Mouse (Mus musculus): ENCODE results near the gene Ube2h.

Ube2h gene

DNA sequence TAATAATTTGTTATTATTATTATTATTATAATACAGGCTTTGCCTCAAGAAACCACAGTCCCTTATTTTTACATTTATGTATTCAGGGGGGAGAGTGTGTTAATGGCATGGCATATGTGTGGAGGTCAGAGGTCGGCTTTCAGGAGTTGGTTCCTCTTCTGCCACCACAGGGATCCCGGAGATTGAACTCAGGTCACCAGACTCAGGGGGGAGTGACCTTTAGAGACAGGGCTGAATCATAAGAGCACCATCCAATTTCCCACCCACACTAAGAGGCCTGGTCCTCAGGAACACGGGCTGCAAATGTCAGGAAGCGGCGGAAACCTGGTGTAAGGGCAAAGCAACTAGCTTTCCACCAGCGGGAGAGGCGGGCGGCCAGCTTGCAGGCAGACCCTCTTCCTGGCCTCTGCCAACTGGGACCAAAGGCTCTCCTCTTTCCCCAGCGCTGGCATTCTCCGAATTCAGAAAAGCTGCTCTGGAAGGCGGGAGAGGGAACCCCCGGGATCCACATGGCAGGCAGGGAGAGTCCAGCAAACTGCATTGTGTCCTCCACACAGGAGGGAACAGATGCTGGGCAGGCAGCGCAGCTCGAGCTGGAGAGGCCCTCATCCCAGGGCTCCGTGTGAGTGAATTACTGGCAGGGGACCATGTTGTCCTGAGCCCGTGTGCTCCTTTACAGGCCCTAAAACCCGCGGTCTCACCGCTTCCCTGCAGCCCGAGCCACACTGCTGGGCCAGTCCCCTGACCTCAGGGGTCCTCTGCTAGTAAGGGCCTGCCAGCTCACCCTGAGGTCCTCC lies 99.8 kb downstream of the Ube2h start:
- peak; percentile 36 to 37 for DNase-seq (ENCODE audit: low spot score in 2 of 2)

DNA sequence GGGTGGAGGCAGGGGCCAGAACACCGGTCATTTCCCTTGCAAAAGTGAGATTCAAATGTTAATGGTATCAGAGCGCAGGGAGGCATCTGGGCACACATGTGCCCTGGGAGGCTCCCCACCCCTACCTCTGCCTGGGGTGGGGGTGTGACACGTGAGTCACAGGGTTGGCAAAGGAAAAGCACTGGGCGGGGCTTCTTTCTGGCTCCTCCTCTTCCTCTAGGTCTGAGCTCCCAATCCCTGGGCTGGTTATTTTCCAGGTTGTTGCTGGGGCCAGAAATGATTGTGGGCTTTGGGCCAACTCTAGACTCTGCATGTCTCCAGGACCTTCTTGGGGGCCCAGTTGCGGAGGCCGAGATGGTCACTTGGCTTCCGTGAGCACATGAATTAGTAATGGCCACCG lies 108.2 kb downstream of the Ube2h start:
- DNase-seq (ENCODE audit: low spot score in 2 of 2) = no peak

DNA sequence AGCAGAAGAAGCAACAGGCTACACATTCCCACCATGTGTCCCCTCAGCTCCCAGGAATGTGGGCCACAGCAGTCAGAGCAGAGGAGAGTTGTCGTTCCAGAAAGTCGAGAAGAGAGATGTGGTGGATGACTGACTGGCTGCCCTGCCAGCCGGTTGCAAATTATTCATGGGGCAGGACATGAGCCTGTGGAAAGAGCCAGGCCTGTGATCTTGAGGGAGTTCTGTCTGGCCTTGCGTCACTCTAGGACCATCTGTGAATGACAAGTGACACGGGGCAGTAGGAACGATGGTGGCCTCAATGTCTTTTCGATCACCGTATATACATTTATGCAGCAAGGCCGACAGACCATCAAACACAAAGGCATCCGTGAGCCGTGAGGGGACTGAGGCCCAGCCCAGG lies 108.7 kb downstream of the Ube2h start:
- DNase-seq (ENCODE audit: low spot score in 2 of 2) = no peak

DNA sequence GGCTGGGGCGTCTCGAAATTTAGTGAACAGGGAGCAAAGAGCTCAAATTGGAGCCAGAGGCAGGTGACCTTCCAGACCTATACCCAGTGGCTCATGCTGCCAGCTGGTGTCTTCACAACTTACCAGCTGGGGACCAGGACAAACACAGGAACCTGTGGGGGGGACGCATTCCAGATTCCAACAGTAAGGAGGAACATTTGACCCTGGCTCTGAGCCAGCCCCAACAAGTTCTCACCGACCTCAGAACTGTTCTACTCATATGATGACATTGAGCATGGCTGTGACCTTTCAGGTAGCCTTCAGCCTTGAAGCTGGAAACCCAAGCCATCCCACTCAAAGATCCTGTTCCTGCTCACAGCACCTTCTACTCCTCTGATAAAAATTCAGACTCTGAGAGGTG lies 120.7 kb downstream of the Ube2h start:
- DNase-seq (ENCODE audit: low spot score in 2 of 2) = no peak

DNA sequence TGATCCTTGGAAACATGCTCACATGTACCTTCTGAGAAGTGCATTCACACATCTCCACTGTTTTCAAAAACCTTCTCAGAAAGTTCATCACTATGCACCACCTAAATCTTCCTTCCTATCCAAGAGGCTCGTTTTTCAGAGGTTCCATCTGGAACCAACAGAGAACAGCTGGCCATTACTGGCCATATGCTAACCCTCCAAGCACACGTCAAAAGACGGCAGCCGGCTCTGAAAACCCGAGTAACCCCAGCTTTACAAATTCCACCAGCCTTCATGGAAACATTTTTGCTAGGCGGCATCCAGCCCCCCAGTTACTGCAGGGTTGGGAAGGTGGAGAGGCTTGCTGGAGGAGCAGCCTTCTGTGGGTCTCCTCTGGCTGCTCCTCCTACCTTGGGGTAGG lies 122.3 kb downstream of the Ube2h start:
- no peak for DNase-seq (ENCODE audit: low spot score in 2 of 2)

DNA sequence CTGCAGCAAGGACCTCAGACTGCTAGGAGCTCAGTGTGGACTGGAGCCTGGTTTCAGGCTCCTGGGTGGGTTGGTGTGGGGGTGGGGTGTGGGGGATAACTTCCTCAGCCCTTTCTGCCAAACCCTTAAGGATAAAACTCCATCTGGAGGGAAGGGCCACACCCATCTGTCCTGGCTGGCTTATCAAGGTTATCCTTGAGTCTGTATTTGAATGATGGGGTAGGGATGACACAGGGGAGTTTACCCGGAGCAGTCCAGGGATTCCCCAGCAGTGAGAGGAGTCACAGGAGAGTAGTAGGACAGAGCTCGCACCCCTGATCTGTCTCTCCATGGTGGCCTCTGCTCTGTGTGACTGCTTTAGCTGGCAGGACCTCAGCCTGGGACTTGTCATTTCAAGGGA lies 124.0 kb downstream of the Ube2h start:
- no peak for DNase-seq (ENCODE audit: low spot score in 2 of 2)

DNA sequence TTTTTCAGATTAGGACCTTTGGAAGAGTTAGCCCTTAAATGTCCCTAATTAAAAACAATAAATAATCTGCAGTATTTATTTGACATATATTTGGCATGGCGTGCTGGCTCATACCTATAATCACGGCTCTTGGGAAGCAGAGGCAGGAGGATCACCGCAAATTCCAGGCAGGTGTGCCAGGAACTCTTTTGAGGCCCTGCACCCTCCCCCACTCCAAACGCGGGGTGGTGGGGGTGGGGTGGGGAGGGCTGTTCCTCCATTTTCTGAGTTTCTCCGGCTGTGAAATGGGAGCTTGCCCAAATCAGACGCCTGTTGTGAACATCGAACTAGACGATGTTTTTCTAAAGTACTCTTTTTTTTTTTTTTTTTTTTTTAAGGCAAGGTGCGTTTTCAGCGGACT lies 125.3 kb downstream of the Ube2h start:
- no peak for DNase-seq (ENCODE audit: low spot score in 2 of 2)

DNA sequence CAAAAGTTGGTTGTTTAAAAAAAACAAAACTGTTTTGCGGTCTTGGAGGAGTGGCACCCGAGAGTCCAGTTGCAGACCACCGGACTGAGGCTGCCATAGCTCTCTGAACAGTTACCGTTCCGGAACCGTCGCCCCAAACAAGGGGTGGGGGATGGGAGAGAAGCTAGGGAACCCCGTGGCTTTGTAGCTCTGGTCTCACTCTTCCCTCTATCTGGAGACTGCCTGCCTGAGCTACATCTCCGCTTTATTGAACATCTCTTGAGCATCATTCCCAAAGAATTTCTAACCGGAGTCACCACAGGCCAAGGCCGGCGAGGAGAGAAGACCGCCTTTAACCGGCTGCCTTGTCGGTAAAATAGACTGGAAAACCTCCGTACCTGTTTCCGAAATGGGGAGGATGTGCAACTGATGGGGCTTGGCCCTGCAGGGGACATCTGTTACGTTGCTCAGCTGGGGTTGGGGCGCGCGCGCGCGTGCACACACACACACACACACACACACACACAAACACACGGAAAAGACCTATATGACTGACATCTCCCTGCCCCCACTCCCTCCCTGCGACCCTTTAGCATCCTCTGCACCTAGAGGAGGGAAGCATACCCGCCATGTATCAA lies 126.2 kb downstream of the Ube2h start:
- no peak for DNase-seq (ENCODE audit: low spot score in 2 of 2)

DNA sequence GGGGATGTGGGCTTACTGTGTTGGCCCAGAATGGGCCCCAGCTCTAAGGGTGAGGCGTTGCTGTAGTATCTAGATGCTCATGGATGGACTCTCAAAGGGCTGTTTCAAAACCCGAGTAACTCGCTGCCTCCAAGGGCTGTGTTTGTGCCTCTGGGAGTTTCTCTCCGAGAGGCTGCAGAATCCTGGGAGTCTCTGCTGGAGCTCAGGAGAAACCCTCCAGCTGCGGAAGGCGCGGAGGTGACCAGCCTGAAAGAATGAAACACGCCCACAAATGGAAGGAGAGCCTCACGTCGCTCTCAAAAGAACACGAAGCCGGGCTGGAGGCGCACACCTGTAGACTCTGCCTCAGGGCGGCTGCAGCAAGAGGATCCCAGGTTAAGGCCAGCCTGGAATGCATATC lies 127.0 kb downstream of the Ube2h start:
- no peak for DNase-seq (ENCODE audit: low spot score in 2 of 2)

DNA sequence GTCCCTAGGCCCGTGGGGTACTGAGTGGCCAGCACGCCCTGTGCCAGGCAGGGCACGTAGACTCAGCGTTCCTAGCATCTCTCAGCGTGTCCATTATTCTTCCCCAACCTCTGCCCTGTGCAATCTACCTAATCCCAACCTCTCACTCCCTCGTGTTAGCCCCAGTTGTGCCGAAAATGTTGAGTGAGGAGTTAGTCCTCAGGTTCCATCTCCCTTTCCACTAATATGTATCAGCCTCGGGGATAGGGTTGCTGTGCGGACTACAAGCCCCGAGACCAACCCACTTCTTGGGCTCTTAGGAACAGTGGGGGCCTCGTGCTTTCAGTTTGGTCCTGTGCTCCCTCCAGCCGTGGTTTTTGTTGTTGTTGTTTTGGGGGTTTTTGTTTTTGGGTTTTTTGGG lies 127.8 kb downstream of the Ube2h start:
- no peak for DNase-seq (ENCODE audit: low spot score in 2 of 2)

DNA sequence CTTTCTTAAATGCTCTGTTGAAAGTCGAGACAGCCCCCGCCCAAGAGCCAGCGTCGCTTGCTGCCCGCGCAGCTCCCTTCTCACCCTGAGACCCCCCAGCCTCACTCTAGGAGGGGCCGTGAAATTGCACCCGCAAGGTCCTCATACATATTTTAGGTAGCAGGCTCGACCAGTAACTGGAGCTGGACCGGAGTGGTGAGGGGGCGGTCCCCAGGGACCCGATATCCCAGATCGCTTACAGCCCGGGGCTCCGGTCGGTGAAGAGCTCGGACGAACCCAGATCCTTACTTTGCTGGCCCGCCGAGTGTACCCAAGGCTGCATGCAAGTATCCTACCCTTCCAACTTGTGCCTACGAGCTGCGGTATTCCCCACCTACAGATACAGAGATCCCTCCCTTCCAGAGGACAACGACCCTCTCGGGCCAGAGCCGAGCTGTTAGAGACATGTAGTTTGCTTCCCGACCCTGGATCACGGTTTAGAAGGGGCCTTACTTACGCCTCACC lies 128.4 kb downstream of the Ube2h start:
- no peak for DNase-seq (ENCODE audit: low spot score in 2 of 2)

DNA sequence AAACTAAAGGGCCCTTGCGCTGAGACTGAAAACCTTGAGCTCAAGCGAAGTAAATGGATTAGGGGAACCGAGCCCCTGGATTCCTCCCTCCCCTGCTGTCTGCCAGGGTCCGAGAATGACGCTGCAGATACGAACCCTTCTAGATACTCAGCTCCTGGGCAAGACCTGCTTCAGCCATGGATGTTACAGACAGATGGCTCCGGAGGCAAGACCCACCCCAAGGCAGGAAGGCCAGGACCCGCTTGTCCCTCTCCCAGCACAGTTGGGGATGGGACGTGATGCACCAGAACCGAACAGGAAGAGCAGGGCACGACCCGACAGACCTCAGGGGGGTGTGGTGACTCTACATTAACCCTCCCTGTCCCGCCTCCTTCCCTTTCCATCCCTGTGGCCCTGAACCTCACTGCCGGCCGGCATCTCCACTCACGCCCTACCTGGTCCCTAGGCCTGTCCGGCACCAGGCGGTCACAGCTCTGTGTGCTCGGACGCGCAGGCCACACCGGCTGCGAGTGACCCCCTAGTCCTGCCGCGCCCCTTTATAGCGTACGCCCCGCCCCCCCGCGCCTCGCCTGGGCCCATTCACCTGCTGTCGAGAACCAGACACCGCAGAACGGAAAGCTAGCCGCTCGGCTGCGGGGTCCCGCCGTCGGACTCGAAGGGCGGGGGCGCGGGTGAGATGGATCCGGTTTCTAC lies 129.0 kb downstream of the Ube2h start:
- DNase-seq (ENCODE audit: low spot score in 2 of 2) = no peak

DNA sequence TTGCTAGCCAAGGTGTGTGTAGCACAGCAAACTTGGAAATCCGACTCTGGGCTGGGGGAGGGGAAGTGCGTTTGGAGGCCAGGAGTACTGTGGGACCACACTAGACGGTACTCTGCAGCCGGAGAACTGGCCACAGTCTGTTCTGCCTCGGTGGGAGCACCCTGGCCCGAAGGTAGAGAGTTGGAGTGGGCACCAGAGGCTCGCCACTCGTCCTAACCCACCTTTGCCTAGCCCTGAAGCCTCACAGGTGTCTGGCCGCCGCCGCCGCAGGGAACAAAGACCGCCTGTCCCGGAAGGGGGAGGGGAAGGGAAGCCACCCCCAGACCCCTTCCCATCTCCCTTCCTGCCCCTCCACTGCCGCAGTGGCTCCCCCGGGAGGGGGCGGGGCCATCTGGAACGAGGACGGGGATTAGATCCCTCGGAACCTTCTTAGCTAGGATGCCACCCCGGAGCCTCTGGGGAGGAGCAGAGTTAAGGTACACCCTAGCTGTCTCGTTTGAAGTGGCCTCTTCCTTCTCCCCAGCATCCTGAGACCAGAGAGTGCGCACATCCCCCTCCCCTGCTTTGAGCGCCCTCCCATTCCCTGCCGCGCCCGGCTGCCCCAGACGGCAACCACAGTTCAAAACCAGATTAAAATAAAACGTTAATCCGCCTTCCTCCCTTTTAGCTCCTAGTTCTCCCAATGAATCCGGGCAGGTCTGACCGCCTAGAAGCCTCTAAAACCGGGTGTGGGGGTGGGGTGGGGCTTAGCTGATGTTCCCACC lies 129.7 kb downstream of the Ube2h start:
- DNase-seq (ENCODE audit: low spot score in 2 of 2) = no peak

DNA sequence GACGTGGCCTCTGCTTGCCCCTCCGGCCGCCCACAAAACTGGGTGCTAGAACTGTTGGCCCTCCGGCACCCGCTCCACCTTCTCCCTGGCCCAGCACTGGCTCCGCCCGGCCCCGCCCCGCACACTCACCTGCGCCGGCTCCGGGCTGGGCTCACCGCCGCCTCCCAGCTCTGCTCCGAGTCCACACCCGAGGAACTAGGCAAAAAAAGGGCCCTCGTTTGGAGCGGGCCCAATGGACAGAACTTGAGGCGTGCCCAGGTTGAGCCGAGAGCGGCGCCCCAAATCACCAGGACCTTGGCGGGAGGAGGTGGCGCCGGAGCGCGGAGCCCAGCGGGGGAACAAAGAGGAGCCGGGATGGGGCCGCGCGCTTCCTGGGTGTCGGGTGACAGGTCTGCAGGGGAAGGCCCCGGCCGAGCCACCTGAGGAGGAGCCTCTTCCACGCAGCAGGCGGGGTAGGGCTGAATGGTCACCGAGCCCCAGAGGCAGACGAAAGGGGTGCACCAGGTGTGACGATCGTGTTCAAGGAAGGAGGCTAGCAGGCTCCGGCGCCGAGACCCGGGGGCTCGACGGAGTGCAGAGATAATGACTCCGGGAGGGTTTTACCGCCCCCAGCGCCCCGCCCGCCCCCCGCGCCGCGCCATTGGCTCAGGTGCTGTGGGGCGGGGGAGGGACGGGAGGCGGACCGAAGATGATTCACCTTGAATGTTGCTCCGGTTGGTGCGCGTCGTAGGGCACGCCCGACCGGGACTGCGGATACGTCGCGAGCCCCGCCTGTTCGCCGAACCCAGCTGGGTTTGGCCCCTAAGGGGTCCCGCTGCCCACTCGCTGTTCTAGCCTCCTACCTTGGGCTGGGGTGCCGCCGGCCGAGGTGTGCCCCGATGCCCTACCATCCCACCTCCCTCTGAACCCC lies 130.5 kb downstream of the Ube2h start:
- DNase-seq (ENCODE audit: low spot score in 2 of 2) = no peak

DNA sequence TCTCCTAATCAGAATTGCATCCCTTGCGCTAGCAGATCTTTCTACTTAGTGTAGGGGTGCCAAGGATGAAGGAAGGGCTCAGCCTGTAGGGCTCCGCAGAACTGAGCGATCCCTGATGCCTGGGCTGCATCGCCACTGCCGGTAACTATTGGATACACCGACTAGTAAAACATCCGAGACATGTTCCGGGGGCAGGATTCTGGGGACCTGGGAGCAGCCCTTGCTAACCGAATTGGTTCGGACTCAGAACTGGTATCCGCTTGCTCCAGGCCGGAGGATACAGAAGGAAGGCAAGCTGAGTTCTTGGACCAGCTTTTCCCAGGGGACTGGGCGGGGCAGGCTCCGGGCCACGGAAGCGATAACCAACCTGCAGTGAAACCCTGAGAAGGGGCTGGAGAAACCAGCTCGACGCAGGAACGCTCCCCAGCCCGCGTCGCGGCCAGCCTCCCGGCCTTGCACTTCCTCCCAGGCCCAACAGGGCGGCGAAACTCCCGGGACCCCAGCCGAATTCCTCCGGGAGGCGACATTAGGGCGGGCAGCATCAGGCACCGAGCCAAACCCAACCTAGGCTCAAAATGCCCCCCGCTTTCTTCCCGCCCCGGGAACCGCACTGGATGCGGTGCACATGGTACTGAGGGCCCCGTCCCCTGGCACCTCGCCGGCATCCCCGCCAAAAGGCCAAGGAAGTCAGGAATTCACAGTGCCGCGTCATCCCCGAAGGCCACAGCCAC lies 131.4 kb downstream of the Ube2h start:
- no peak for DNase-seq (ENCODE audit: low spot score in 2 of 2)

DNA sequence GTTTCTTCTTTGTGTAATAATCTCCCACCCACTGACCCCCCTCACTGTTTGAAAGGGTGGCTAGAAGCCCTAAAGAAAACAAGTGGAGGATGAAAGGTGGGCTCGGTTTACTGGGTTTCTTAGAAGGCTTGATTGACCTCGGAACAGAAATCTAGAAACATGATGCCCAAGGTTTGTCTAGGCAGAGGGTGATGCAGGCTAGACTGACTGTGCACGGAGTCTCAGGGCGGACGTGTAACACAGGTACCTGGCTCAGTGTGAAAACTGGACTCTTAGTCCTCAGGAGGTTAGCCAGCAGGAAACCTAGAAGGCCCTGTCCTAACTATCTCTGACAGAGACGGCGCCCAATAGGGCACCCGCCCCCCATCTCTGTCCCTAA lies 131.9 kb downstream of the Ube2h start:
- DNase-seq (ENCODE audit: low spot score in 2 of 2) = no peak

DNA sequence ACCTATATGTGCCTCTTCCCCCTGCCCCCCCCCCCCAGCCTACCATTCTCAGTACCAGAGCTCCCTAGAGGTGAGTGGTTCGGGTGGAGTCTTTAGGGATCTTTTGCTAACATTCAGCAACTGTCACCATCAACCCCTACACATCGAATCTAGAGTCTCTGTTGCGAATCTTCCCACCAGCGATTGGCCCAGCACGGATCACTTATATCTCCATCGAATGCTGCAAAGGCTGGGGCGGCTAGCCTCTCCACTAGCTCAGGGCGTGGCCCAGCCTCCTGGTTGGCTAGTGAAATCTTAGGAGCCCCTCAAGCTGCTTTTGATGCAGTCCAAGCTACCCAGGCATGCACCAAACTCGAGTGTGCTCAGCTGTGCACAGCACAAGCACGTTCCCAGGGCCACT lies 132.4 kb downstream of the Ube2h start:
- no peak for DNase-seq (ENCODE audit: low spot score in 2 of 2)

DNA sequence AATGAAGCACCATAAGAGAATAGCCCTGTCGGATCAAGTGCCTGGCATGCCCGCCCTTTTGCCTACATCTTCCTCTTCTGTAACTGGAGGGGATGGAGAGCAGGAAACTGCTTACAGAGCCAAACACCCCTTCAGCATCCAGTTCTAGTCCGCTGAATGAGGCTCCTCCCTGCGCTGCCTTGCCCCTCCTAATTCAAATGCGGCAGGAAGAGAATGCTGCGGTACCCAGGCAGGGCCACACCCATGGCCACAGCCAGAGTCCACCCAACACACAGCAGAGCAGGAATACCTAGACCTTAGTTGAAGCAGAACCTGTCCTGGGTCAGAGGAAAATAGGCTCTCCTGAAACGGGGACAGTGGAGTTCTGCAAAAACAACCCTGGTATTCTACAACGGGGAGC lies 133.1 kb downstream of the Ube2h start:
- DNase-seq (ENCODE audit: low spot score in 2 of 2) = no peak

DNA sequence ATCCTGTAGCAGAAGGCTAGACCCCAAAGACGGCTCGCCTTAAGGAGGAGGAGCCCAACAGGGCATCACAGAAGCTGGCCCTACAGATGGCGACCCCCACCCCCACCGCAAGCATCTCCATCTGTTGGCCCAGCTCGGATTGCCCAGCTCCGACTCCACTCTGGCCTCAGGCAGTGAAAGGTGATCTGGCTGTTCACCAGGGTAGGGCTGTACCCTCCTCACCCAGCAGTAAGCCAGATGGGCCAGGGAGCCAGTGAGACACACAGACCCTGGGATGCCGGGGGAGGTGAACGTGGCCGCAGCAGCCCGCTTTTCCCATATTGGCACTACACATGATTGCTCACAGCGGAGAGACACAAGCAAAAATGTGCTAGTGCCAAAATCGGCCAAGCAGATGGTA lies 135.2 kb downstream of the Ube2h start:
- DNase-seq (ENCODE audit: low spot score in 2 of 2) = no peak

DNA sequence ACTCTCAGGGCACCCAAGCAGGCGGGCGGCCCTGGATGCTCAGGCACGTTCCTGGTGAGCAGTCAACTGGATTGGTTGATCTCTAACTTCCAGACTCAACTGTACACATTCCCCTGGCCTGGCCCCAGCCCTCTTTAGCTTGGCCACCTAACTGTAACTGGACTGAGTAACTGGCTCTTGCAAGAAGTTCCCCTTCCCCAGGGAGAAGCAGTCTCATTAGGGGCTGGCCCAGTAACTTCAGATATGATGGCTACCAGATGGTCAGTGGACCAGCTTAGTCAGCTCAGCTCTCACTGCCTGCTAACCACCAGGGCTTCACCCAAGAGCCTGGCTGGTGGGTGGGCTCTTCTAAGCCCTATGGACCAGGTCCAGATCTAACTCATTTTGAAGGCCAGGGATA lies 136.1 kb downstream of the Ube2h start:
- DNase-seq (ENCODE audit: low spot score in 2 of 2) = no peak
